Mouse (Mus musculus) heart, adult 2 months (tissue): ENCODE measurements around the gene Cmah. TPM values are rescaled to one million over a fixed set of nuclear protein-coding genes. Genes with fewer than 3 reads are reported as not detected.

Source experiments
- DNase-seq, 2 experiments: peaks; one replicate each; pipeline ENCODE4 v3.0.0; 2021
- H3K27ac ChIP-seq: fragments of 200-600 bp; 2 replicates; pipeline ENCODE4 v1.8.1; 2022
- H3K27me3 ChIP-seq: fragments of 200-500 bp; 2 replicates; pipeline ENCODE4 v1.6.1; 2012; ENCODE audit warnings: mild to moderate bottlenecking, low read length, inconsistent platforms, mixed read lengths; ENCODE audit not compliant: control insufficient read depth, insufficient read depth
- H3K36me3 ChIP-seq: fragments of 200-500 bp; 2 replicates; pipeline ENCODE4 v1.6.1; 2012; ENCODE audit warnings: low read length, inconsistent platforms; ENCODE audit not compliant: control insufficient read depth, insufficient read depth
- H3K4me1 ChIP-seq: fragments of 200-500 bp; 2 replicates; pipeline ENCODE4 v1.6.1; 2011; ENCODE audit warnings: low read length; ENCODE audit not compliant: control insufficient read depth, insufficient read depth
- H3K4me3 ChIP-seq: fragments of 200-600 bp; 2 replicates; pipeline ENCODE4 v1.8.1; 2022
- H3K79me2 ChIP-seq: fragments of 200-500 bp; replicated peaks from 2 replicates; pipeline ENCODE4 v1.6.1; 2012; ENCODE audit warnings: mild to moderate bottlenecking, inconsistent platforms, low read length, moderate library complexity, mixed read lengths; ENCODE audit not compliant: control insufficient read depth, insufficient read depth
- H3K9ac ChIP-seq: fragments of 200-500 bp; 2 replicates; pipeline ENCODE4 v1.6.1; 2012; ENCODE audit warnings: low read depth, mild to moderate bottlenecking, control low read depth, inconsistent platforms, low read length, mixed read lengths
- CTCF ChIP-seq: fragments of 200-600 bp; IDR thresholded peaks from 2 replicates; pipeline ENCODE4 v1.8.1; 2022; ENCODE audit warnings: antibody characterized with exemption, mild to moderate bottlenecking, moderate library complexity
- EP300 ChIP-seq: fragments of 200-500 bp; IDR thresholded peaks from 2 replicates; pipeline ENCODE4 v1.6.1; 2011; ENCODE audit warnings: low read depth, low read length, control low read depth; ENCODE audit not compliant: insufficient read depth
- POLR2A ChIP-seq: fragments of 200-500 bp; IDR thresholded peaks from 2 replicates; pipeline ENCODE4 v1.6.1; 2011; ENCODE audit warnings: mild to moderate bottlenecking, low read depth, low read length, control low read depth; ENCODE audit not compliant: insufficient read depth
- WGBS: fragments of 180-500 bp; shearing (Covaris S2); methylation state at CpG from one replicate; pipeline ENCODE4 v1.1.7; 2018; 5-methylcytosine and 5-hydroxymethylcytosine counted together
- intact Hi-C: fragments of 180-260 bp; cut with DNase I; formaldehyde crosslinking; loops from one replicate; pipeline ENCODE4 v1.15.1; 2025
- polyA plus RNA-seq: library from polyadenylated mRNA; depleted of rRNA; stranded (reverse); fragments of >200 nt; gene quantifications from 2 replicates; pipeline ENCODE4 v1.2.3, GENCODE M21; 2012
- total RNA-seq, 2 experiments: library from RNA; stranded (reverse); gene quantifications; 2 replicates each; pipeline ENCODE4 v1.2.3; 2021

Cmah gene
- total and polyA plus RNA-seq, 3 experiments, result 0.84 to 4.0 (median 2.7) TPM

DNA sequence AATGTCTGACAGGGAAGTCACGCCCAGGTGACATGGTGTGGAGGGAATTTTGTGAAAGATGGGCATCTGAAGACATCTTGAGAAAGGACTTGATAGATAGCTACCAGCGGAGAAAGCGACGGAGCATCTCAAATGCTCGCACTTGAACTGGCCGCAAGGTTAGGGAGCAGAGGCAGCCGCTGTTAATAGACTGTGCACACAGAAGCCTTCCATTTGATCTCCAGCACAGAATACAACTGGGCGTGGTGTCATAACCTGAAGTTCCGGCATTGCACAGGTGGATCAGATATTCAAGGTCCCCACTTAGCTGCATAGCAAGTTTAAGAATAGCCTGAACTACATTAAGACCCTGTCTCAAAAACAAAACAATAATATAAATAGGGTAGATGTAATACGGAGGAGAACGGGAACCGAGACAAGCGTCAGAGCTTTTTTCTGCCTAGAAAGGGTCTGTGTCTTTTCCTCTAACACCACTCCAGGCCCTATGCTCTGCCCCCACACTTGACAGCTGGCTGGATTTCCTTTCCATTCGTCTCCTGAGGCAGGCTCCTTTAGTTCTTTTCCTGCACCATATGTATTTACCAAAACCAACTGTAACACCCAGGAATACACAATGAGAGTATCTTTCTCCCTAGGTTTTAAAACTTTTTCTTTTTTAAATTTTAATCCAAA lies 192.9 kb downstream of the Cmah start:
- no peak overlapping the region for H3K4me3 ChIP-seq
- no peaks in the 10 kb centered on the region; the same call in 1 of the 2 replicates for H3K27me3 ChIP-seq
- intact Hi-C loops, result loop anchor here (1.0 to 5.0 kb wide), 2 partner anchors 97 to 167 kb away; no protein-coding TSS in a partner anchor
- TF ChIP-seq EP300, result no peak
- WGBS, result 79% methylated on average over 14 of the region's 14 CpGs
- no peak for DNase-seq
- H3K79me2 ChIP-seq, result no peaks in the 10 kb centered on the region
- no peak overlapping the region for H3K27ac ChIP-seq
- H3K9ac ChIP-seq, result no peak overlapping the region
- H3K4me1 ChIP-seq, result peaks cover 2% of the 10 kb centered on the region
- H3K36me3 ChIP-seq, result no peaks in the 10 kb centered on the region

DNA sequence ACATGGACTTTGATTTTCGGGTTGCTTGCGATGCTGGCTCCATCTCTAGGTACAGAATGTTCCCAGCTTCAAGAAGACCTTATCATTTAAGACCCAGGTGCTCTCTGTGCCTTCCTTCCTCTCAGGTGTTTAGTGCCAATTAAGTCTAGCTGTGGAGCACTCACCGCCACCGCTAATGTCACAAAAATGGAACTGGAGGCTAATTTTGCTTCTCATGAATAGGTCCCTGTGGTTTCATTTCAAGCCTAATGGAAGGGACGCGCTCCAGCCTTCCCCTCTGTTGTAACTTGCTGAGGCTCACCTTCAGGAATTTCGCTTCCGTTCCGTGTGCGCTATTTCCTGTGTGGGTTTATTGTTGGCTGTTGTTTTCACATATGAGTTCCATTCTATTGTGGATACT lies 193.6 kb downstream of the Cmah start:
- no peak overlapping the region for H3K9ac ChIP-seq
- H3K36me3 ChIP-seq, result no peaks in the 10 kb centered on the region
- no peaks in the 10 kb centered on the region; the same call in 1 of the 2 replicates for H3K27me3 ChIP-seq
- TF ChIP-seq CTCF (no peak), POLR2A (no peak), EP300 (no peak)
- WGBS, result 63% methylated on average over 10 of the region's 10 CpGs
- DNase-seq, result no peak
- peaks cover 2% of the 10 kb centered on the region for H3K4me1 ChIP-seq
- H3K4me3 ChIP-seq, result no peak overlapping the region
- H3K79me2 ChIP-seq, result no peaks in the 10 kb centered on the region
- H3K27ac ChIP-seq, result no peak overlapping the region
- intact Hi-C loops, result no loop called here

DNA sequence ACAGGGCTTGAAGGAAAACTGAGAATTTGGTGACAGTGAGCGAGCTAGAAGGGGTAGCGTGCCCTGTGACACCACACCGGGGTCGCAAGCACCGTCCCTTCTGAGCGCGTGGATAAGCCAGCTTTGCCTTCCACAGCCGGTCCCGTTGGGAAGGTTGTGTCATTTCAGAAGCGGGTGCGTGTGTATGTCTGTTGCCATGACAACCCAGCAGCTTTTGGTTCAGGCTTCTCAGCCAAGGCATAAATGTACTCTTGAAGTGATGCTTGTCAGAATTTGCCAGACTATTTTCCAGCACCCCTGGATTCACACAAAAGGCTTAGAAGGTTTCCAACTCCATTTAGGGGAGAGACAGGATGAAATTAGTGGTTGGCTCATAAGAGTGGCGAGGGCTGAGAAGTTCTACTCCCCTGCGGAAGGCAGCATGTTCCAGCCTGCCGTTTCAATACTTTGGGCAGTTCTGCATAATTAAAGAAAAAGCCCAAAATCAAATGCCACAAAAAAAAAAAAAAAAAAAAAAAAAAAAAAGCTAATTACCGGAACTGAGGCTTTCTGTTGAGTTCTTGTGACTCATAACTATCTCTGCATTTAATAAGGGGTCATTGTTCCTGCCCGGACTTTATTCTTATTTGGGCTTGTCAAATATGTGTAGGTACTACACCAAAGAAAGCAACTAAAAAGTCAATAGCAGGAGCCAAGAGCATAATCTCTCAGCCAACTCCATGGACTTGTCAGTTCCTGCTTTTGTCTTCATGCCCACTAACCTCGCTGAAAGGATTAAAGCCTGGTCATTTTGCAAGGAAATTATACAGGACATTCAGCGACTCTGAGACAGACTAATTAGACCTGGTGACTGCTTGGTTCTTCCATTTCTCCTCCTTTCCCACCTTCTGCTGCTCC lies 194.5 kb downstream of the Cmah start:
- intact Hi-C loops, result no loop called here
- no peaks in the 10 kb centered on the region for H3K36me3 ChIP-seq
- H3K4me3 ChIP-seq, result no peak overlapping the region
- no peak for TF ChIP-seq POLR2A
- no peak for TF ChIP-seq CTCF
- no peak for TF ChIP-seq EP300
- H3K27ac ChIP-seq, result no peak overlapping the region
- WGBS, result 51% methylated on average over 18 of the region's 18 CpGs
- peak in 1 of 2 experiments; percentile 20 for DNase-seq
- no peak overlapping the region for H3K9ac ChIP-seq
- H3K79me2 ChIP-seq, result no peaks in the 10 kb centered on the region
- H3K4me1 ChIP-seq, result peaks cover 2% of the 10 kb centered on the region
- H3K27me3 ChIP-seq, result no peaks in the 10 kb centered on the region; the same call in 1 of the 2 replicates

DNA sequence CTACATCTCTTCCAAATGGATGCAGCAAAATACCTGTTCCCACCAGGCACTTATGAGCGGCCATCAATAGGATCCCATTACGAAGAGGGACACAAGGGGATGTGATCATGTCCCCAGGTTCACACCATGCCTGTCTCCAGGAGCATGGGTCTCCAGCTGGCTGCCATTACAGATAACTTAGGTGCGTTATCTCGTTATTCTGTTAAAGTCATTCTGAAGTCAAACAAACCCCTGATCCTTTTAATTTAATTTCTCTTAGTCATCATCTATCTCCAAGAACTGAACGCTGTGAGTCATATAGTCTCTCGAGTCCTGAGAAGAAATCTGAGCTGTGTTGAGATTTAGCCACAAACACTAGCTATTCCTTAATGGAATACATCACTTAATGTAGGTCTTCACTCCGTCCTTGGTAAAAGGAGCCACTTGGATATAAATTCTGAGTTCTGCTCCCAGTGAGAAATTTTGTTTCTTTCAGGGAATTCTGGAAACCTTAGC lies 195.2 kb downstream of the Cmah start:
- H3K27ac ChIP-seq, result no peak overlapping the region
- 80% methylated on average over 7 of the region's 7 CpGs for WGBS
- no peak for DNase-seq
- no peaks in the 10 kb centered on the region; the same call in 1 of the 2 replicates for H3K27me3 ChIP-seq
- H3K4me1 ChIP-seq, result peaks cover 2% of the 10 kb centered on the region
- H3K36me3 ChIP-seq, result no peaks in the 10 kb centered on the region
- no peak overlapping the region for H3K4me3 ChIP-seq
- TF ChIP-seq EP300 (no peak), CTCF (no peak), POLR2A (no peak)
- no peaks in the 10 kb centered on the region for H3K79me2 ChIP-seq
- H3K9ac ChIP-seq, result no peak overlapping the region
- intact Hi-C loops, result no loop called here

DNA sequence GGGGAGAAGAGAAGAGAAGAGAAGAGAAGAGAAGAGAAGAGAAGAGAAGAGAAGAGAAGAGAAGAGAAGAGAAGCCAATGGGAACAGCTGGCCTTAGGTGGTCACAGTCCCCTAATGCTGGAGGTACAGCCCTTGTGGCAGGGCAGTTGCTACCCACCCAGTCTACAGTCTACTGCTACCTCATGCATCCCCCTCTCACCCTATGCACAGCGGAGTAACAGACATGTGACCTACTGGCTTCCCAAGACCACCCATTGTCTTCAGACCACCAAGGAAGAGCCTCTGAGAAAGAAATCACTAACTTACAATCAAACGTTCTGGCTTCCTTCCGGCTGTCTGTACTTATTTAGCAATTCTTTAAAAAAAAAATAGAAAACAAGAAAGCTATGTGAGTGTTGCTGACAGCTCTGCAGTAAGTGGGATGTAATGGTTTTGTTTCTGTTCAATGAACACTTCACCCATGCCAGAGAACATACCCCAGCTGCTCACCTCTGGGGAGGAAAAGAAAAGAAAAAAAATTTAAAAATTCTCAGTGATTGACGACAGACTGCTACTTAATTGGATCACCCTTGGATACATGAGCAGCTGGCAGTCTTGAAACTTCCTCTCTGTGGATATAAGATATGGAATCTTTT lies 196.5 kb downstream of the Cmah start:
- Histone ChIP-seq H3K4me1 (peaks cover 2% of the 10 kb centered on the region), H3K27ac (no peak overlapping the region), H3K79me2 (no peaks in the 10 kb centered on the region), H3K36me3 (no peaks in the 10 kb centered on the region), H3K27me3 (no peaks in the 10 kb centered on the region), H3K4me3 (no peak overlapping the region), H3K9ac (no peak overlapping the region)
- intact Hi-C loops, result no loop called here
- no peak for DNase-seq
- TF ChIP-seq EP300 (no peak), POLR2A (no peak), CTCF (no peak)
- 74% methylated on average over 4 of the region's 4 CpGs for WGBS
